Mouse (Mus musculus) large intestine, adult 2 months (tissue): Measurements from ENCODE around the gene Pik3cd. TPM values are rescaled to one million over a fixed set of nuclear protein-coding genes. Genes with fewer than 3 reads are reported as not detected.
A peak's percentile ranks its signal among the peaks of the same experiment; 100 is the strongest.

Experiments used
- DNase-seq: peaks from one replicate; pipeline ENCODE4 v3.0.0-alpha.2; 2012; ENCODE audit warnings: low read depth, low spot score
- WGBS: fragments of 180-500 bp; shearing (Covaris S2); methylation state at CpG from one replicate; pipeline ENCODE4 v1.1.7; 2018; 5-methylcytosine and 5-hydroxymethylcytosine counted together
- polyA plus RNA-seq: library from polyadenylated mRNA; depleted of rRNA; stranded (reverse); fragments of >200 nt; gene quantifications from 2 replicates; pipeline ENCODE4 v1.2.3, GENCODE M21; 2012

The Pik3cd gene
- polyA plus RNA-seq, 1 experiment = 11.4 TPM

GRCm38 (mm10) chr4:149661967-149662589, 40.3 kb downstream of the Pik3cd start:
- WGBS = 84% methylated on average over 14 of the region's 14 CpGs
- no peak for DNase-seq

DNA sequence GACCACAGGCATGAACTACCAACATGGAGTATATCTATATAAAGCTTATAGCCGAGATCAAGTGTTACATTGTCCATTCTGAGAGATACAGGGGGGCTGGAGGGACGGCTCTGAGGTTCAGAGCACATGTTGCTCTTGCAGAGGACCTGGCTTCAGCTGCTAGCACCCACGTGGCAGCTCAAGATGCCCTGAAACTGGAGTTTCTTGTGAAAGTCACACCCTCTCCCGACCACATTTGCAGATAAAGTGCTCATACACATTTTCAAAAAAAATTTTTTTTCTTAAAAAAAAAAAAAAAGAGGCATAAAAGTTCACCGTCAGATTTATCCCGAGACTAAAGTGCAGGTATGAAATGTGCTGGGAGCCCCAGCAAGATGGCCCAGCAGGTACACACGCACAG, 41.8 kb downstream of the Pik3cd start:
- DNase-seq = no peak
- WGBS = 79% methylated on average over 7 of the region's 7 CpGs

GRCm38 (mm10) chr4:149659495-149660116, 42.8 kb downstream of the Pik3cd start:
- DNase-seq = no peak
- 62% methylated on average over 25 of the region's 25 CpGs for WGBS

- WGBS = 70% methylated on average over 11 of the region's 11 CpGs
- DNase-seq = no peak
These were observed 44.4 kb downstream of the Pik3cd start for GRCm38 (mm10) chr4:149657858-149658416.

DNA sequence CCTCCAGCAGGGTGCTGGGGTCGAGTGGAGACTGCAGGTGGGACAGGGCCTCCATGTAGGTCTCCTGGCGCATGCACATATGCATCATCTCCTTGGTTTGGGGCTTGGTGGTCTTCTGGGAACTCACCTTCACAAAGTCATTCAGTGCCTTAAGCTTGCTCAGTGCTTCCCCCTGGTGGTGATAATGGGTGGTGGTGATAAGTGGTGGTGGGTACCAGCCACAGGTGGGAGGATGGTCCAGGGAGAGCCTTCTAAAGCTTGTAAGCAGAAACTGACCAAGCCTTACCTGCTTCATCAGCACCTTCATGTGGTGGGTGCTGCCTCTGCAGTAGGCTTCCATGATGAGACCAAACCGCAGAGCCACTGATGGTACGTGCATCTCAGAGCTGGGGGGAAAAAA, 48.1 kb downstream of the Pik3cd start:
- no peak for DNase-seq
- 91% methylated on average over 4 of the region's 4 CpGs for WGBS

GRCm38 (mm10) chr4:149650493-149651193, 51.7 kb downstream of the Pik3cd start:
- 57% methylated on average over 24 of the region's 24 CpGs for WGBS
- peak; percentile 28 for DNase-seq

- 83% methylated on average over 20 of the region's 20 CpGs for WGBS
- no peak for DNase-seq
These were observed 54.2 kb downstream of the Pik3cd start for GRCm38 (mm10) chr4:149648031-149648805.

DNA sequence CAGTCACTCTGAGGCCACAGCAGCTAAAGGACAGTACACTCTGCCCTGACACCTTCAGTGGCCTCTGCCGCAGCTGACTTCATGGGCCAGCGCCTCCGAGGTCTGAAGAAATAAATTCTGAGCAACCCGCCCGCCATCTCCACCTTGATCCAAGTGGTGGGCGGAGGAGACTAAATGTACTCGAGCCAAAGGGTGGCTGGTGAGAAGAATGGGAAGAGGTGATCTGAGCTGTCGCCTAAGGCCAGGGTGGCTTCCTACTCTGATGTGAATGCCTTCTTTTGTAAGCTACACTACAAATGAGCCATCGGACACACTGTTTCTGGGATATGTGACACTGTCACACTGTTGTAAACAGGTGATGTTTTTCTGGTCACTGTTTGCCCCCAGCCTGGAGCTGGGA, 56.6 kb downstream of the Pik3cd start:
- DNase-seq = no peak
- 92% methylated on average over 9 of the region's 9 CpGs for WGBS

GRCm38 (mm10) chr4:149641956-149642355, 60.4 kb downstream of the Pik3cd start:
- DNase-seq = no peak

GRCm38 (mm10) chr4:149641400-149641799, 61.0 kb downstream of the Pik3cd start:
- WGBS = 77% methylated on average over 8 of the region's 8 CpGs
- no peak for DNase-seq

More at GRCm38 (mm10) chr4:149641956-149642355, 60.4 kb downstream of the Pik3cd start:
- 91% methylated on average over 5 of the region's 5 CpGs for WGBS

- 88% methylated on average over 9 of the region's 9 CpGs for WGBS
- no peak for DNase-seq
These were observed 61.5 kb downstream of the Pik3cd start for GRCm38 (mm10) chr4:149640831-149641230.

- no peak for DNase-seq
- WGBS = 74% methylated on average over 7 of the region's 7 CpGs
These were observed 64.4 kb downstream of the Pik3cd start for GRCm38 (mm10) chr4:149637942-149638341.

GRCm38 (mm10) chr4:149635915-149636415, 66.4 kb downstream of the Pik3cd start:
- 89% methylated on average over 8 of the region's 8 CpGs for WGBS
- DNase-seq = no peak

DNA sequence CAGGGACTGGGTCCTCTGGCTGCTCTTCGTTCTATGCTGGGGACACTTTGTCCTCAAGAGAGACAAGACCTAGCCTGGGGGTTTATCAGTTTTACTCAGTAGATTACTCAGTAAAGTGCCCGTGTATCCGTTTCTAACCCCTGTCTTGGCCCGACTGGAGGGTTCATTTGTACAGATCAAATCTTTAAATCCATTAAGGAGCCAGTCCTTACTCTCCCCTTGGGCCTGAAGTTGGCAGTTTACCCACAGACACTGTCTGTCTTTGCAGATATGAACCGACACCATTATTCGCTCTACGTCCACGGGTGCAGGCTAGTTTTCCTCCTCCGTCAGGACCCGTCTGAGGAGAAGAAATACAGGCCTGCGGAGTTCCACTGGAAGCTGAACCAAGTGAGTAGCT, 67.4 kb downstream of the Pik3cd start:
- WGBS = 94% methylated on average over 11 of the region's 11 CpGs
- DNase-seq = no peak

- DNase-seq = no peak
- WGBS = 93% methylated on average over 1 of the region's 1 CpGs
These were observed 68.2 kb downstream of the Pik3cd start for GRCm38 (mm10) chr4:149634157-149634556.

DNA sequence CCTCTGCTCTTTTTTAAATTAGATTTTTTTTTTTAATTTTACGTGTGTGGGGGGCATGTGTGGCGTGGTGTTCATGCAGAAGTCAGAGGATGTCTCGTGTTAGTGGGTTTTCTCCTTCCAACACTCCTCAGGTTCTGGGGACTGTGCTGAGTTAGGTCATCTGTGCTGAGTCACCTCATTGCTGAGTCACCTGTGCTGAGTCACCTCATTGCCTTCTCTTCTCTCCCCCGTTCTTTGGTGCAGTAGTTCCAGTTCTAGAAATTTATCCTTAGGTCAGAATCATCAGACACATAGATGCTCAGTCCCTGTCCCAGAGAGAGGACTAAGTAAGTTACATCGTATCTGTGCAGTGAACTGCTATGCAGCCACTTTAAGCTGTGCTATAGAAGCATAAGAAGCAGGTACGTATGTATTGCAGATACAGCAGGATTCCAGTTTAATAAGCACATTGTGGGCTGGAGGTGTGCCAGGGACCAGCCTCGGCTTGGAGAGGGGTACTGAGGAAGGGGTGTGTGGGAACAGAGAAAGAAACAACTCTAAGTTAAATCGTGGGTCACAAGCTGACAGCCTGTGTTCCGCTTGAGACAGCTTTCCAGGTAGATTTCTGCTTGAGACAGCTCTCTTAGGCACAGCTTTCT, 69.6 kb downstream of the Pik3cd start:
- 85% methylated on average over 9 of the region's 9 CpGs for WGBS
- DNase-seq = no peak

GRCm38 (mm10) chr4:149628810-149629209, 73.6 kb downstream of the Pik3cd start:
- 66% methylated on average over 9 of the region's 9 CpGs for WGBS
- DNase-seq = no peak

DNA sequence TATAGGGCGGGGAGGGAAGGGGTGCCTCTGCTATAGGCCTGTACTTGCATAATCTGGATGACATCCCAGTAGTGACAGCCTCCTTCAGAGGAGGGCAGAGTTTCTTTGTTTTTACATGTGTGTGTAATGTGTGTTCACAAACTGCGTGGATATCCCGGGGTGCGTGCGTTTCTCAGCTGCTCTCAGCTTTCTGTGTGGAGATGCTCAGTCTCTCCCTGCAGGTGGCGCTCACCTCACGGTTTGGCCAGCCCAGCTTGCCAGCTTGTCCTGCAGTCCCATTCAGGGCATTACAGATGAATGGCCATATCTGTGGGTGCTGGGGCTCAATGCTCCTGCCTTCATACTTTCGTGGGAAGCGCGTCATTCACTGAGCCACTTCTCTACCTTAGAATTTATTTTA, 74.0 kb downstream of the Pik3cd start:
- DNase-seq = no peak
- 76% methylated on average over 10 of the region's 10 CpGs for WGBS

GRCm38 (mm10) chr4:149626809-149627208, 75.6 kb downstream of the Pik3cd start:
- no peak for DNase-seq
- WGBS = 91% methylated on average over 17 of the region's 17 CpGs
